Mouse (Mus musculus) right cerebral cortex, postnatal 36 days (tissue): ENCODE measurements around the gene Rreb1.

Source experiments
- DNase-seq, 2 experiments: peaks; one replicate each; pipeline ENCODE4 v3.0.0; 2022; ENCODE audit warnings: low spot score in 2 of 2, mixed read lengths in 1 of 2

Rreb1 gene

GRCm38 (mm10) chr13:37941950-37942886 is 164.0 kb downstream of the Rreb1 start:
- no peak for DNase-seq

GRCm38 (mm10) chr13:37942887-37943331 is 164.7 kb downstream of the Rreb1 start:
- DNase-seq: no peak

- DNase-seq: no peak
These were observed 165.3 kb downstream of the Rreb1 start for GRCm38 (mm10) chr13:37943466-37943865.

DNA sequence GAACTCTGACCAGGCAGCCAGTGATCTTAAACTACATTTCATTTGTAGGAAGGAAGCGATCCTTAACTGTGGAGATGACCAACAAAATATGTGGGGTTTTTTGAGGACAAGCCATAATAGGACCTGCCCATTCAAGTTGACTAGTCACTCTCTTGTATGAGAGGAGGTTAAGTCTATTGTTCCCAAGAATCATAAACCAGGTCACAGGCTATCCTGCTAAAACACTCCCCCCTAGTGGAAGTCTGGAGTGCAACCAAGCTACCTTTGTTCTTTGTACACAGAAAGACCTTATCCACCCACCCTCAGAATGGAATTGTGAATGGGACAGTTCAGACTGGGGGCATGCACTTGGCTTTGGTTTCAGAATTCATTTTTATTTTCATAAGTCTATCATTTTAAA is 166.1 kb downstream of the Rreb1 start:
- no peak for DNase-seq

DNA sequence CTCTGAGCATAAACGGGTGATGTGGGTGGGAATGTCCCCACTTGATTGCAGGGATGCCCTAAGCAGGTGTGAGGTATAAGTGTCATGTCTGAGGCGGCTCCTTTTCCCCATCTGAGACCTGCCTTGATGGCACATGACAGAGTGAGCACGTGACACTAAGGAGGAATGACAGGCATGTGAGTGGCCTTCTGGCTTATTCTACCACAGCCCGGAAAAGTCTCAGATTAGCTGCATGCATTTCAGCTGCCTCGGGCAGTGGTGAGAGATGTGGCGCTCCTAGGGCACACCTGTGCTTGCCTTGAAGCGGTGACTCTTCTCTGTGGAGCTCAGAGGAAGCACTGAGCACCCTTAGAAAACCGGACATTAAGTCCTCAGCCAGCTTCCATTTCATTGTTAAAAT is 167.2 kb downstream of the Rreb1 start:
- no peak for DNase-seq

DNA sequence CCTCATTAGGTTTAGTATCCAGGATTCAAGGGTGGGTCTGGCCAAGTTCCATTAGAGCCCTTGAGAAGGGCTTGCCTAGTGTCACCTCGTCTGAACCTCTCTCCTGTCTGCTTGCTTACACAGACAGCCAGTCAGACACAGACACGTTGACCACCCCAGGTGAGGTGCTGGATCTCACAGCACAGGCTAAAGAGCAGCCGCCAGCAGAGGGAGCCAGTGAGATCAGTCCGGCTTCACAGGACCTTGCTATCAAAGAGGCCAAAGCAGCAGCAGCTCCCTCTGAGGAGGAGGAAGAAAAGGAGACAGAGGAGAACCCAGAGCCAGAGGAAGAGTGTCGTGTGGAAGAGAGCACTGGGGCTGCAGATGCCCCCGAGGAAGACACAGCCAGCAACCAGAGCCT is 168.5 kb downstream of the Rreb1 start:
- DNase-seq: peak; percentile 66 to 75

DNA sequence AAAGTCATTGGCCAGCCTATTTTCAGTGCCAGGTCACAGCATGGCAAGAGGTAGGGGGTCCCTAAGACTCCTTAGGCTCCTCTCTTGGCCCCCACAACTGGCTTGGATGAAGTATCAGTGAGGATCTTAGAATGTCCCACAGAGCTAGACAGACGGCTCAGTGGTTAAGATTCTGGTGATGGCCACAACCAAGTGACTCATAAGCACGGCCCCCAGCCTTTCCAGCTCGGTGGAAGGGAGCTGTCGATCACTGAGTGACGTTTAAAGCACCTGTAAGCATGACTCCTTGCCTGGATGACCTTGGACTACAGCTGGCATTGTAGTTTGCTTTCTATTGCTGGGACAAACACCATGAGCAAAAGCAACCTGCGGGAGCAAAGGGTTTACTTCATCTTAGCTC is 174.8 kb downstream of the Rreb1 start:
- no peak for DNase-seq

DNA sequence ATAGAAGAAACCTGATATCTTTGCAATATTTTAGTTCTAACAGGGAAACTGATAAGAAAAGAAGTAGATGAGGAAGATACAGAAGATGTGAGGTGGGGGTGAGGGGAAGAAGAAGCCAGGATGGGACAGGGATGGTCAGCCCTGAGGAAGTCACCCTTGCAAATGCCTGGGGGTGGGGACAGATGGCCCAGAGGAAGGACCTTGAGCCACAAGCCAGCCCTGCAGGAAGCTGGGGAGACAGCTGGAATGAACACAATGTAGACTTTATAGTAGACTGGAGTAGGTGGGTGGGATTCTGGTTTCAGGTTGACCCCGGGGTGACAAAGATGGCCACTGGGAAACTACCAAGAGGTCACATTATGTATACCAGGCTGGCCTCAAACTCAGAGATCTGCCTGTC is 176.1 kb downstream of the Rreb1 start:
- DNase-seq: no peak

DNA sequence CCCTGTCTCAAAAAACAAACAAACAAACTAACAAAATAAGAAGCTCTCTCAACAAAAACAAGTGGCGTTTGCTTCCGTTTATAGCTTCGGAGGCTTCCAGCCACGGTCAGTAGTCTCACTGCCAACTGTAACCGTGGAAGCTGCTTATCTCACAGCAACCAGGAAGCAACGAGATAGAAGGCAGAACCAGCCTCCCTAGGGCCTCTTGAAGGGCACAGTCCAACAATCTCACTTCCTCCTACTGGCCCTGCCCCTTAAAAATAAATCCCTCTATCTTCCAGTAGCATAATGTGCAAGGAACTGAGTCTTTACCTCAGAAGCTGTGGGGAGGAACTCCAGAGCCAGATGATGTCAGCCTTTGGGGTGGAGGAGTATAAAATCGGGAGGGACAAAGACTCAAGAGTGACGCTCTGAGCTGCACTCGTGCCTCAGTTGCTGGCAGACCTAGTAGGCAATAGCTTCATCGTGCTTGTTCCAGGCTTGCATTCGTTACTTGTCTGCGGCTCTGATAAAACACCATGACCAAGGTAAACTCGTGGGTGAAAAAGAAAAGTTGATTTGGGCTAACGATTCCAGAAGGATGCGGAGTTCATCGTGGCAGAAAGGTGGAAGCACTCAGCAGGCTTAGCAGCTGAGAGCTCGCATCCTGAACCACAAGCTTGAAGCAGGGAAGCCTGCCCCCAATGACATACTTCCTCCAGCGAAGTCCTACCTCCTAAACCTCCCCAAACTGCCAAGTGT is 180.5 kb downstream of the Rreb1 start:
- no peak for DNase-seq

DNA sequence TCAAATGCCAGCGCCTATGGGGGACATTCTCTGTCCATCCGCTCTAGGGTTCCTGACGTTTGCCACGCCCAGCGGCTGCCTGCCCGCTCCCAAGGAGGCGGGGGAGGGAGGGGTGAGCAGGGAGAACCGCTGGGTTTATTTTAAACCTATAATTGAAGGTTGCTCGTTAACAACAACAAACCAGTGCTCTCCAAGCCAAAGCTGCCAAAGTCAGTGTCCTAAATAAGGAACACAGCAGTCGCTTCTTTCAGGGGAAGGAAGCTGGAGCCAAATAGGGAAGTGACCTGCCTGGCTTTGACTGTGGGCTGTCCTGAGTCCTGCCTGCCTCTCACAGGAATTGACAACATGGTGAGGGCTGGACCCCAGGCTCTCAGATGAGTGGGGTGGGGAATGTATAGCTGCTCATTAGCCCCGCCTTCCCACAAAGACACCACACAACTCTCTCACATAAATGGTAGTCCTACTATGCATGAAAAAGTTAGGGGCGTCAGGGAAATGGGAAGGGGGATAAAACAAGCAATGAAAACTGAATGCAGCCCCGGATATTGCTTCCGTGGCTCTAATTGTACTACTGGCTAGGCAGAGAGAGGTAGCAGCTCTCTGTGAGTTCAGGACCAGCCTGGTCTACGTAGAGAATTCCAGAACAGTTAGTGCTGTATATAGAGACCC is 181.2 kb downstream of the Rreb1 start:
- DNase-seq: no peak

DNA sequence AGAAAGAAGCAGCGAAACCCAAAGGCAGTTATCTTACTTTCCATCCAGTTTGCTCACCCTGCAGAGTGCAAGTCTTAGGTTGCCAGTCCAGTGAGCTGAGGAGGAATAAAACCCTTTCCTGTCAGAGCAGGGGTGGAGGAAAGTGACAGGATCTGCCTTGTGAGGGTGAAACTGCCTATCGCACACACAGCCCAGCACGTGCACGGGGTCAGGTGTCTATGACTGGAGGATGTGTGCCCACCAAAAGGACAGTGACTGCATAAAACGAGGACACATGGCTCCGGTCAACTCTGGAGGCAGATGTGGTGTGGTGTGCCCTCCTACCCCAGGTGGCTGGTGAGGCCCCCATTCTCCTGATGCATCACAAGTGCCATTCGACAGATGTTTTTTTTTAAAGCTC is 181.7 kb downstream of the Rreb1 start:
- no peak for DNase-seq

DNA sequence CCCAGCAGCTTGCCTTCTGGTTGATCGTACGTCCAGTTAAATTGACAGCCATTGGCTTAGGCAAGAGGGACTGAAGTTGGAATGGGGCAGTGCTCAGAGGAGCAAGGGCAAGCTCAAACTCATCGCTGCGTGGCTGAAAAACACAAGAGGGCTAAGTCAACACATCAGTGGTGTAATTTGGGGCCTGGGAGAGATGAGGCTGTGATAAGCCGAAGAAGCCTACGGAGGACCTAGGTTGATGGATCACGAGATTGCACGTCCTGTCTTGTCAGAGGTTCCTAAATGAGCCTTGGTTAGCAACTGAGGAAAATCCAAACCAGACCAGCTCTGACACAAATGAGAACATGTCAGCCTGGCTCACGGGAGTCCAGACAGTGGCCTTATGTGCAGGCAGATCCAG is 184.3 kb downstream of the Rreb1 start:
- no peak for DNase-seq

DNA sequence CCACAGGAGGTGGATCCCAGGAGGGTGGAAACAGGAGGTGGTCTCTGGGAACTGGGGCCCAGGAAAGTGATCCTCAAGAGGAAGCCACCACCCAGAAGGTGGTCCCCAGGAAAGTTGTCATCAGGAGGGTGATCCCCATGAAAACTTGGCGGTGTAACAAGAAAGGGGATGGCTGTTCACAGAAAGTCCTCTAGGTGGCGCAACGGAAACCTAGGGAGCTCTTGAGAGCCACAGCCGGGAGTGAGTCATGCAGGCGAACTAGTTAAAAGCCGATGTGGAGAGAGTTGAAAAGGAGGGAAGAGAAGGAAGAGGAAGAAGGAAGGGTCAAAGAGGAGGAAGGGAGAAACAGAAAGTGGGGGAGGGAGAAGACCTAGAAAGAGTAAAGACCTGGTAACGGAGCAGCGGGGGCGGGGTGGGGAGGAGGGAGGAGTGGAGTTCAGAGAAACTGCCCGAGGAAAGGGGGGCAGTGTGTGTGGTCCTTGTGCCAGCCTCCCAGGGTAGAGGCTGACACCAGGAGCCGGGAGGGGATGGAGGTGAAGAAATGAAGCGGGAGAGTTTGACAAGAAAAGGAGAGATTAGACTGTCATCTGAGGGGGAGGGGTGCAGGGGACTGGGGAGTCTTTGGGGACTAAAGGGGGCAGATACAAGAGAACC is 185.3 kb downstream of the Rreb1 start:
- peak in 1 of 2 experiments; percentile 60 for DNase-seq

GRCm38 (mm10) chr13:37964128-37965087 is 186.2 kb downstream of the Rreb1 start:
- no peak for DNase-seq

DNA sequence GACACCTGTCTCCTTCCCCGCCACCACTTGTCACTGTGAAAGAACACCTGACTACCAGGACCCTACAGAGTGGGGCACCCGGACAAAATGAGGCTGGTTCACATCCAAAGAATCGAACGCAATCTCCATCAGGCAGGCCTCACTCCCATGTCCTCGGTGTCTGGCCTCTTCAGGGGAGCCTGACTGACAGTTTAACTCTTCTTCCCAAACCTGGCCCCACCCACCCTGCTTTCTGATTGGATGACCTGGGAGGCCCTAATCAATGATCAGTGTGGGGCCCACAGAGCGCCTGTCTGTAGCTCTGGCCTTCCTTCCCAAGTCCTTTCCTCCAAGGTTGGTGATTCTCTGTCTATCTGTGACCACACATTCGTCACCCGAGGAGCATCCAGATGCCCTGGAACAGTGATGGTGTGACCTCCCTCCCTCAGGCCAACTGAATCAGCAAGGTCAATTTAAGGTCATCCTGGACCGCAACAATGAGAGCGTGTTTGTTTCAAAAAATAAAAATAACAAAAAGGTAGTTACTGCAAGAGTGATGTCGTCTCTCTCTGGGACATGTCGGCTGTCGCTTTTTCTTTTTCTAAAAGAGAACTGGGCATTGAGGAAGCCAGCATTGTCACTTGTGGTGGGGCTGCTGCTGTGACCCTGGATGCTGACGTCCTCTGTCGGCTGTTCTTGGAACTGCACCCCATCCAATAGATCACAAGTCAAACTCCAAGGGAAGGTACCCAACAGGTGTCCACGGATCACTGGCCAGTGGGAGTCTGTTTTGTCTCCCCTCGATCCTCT is 187.1 kb downstream of the Rreb1 start:
- DNase-seq: no peak

- DNase-seq: no peak
These were observed 188.3 kb downstream of the Rreb1 start for GRCm38 (mm10) chr13:37966256-37967051.

GRCm38 (mm10) chr13:37967052-37967437 is 188.8 kb downstream of the Rreb1 start:
- no peak for DNase-seq

GRCm38 (mm10) chr13:37967565-37967964 is 189.4 kb downstream of the Rreb1 start:
- no peak for DNase-seq

DNA sequence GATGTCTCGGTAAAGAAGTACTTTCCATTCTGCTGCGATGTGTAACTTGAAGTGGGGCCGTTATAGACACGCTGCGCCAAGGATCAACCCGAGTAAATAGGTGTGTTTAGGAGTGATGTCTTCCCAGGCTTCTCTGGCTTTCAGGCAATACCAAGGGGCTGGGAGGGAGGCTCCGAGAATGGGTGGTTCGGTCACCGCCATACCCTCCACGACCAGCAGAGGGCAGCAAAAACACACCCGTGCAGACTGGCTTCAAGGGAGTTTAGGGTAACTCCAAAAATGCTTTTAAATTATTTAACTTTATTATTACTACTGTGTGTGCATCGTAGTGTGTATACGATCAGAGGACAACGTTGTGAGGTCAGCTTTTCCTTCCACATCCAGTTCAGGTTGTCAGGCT is 191.1 kb downstream of the Rreb1 start:
- peak; percentile 77 to 81 for DNase-seq
